Mouse (Mus musculus) cerebral cortex, adult 2 months (tissue): ENCODE measurements around the gene Asb18.

ENCODE experiments used
- WGBS: fragments of 180-500 bp; shearing (Covaris S2); methylation state at CpG from one replicate; pipeline ENCODE4 v1.1.7; 2018; 5-methylcytosine and 5-hydroxymethylcytosine counted together

Asb18 gene

GRCm38 (mm10) chr1:89971848-89972247 lies 42.6 kb downstream of the Asb18 start:
- WGBS, result 76% methylated on average over 8 of the region's 8 CpGs

DNA sequence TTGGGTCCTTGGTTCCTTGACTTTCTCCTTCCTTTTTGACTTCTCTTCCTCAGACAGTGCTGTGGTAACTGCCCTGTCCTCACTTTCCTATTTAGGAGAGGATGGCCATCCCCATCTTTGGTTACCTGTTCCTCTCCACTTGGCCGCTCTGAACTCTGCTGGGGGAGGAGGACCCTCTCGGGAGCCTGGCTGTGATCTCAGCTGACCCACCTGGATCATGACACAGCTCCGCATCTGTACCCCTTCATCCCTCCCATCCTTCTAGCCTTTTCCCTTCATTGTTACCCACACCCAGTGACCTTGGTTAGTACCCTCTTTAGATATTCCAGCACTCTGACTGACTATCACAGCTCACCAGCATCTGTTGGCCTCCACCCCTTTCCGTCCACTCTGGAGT lies 44.8 kb downstream of the Asb18 start:
- WGBS, result 87% methylated on average over 4 of the region's 4 CpGs

- 61% methylated on average over 10 of the region's 10 CpGs for WGBS
Measured at GRCm38 (mm10) chr1:89969072-89969713, 45.3 kb downstream of the Asb18 start.

- WGBS, result 1% methylated on average over 95 of the region's 95 CpGs
Measured at GRCm38 (mm10) chr1:89968111-89968851, 46.2 kb downstream of the Asb18 start.

GRCm38 (mm10) chr1:89967585-89967984 lies 46.9 kb downstream of the Asb18 start:
- 18% methylated on average over 9 of the region's 9 CpGs for WGBS

- WGBS, result 81% methylated on average over 12 of the region's 12 CpGs
Measured at GRCm38 (mm10) chr1:89964426-89964825, 50.0 kb downstream of the Asb18 start.

GRCm38 (mm10) chr1:89963296-89963695 lies 51.2 kb downstream of the Asb18 start:
- WGBS, result 94% methylated on average over 2 of the region's 2 CpGs

- WGBS, result 31% methylated on average over 13 of the region's 13 CpGs
Measured at GRCm38 (mm10) chr1:89962092-89962491, 52.4 kb downstream of the Asb18 start.

- 89% methylated on average over 4 of the region's 4 CpGs for WGBS
Measured at GRCm38 (mm10) chr1:89959393-89959792, 55.1 kb downstream of the Asb18 start.

DNA sequence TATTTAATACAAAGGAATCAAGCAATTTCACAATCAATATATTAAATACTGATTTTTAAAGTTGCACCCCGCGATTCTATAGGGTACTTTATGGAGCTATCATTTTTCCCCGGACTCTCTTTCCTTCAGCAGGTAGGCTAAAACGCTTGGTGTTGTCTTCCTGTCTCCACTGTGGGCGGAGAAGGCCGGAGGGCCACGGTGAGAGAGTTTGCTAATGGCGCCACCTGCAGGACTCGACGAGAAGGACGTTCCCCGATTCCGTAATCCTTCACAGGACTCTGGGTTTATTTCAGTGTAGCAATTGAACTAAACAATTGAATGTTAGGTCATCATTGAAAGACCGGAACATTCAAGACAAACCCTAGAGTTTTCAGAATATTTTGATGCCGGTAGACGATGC lies 71.3 kb downstream of the Asb18 start:
- WGBS, result 2% methylated on average over 16 of the region's 16 CpGs

DNA sequence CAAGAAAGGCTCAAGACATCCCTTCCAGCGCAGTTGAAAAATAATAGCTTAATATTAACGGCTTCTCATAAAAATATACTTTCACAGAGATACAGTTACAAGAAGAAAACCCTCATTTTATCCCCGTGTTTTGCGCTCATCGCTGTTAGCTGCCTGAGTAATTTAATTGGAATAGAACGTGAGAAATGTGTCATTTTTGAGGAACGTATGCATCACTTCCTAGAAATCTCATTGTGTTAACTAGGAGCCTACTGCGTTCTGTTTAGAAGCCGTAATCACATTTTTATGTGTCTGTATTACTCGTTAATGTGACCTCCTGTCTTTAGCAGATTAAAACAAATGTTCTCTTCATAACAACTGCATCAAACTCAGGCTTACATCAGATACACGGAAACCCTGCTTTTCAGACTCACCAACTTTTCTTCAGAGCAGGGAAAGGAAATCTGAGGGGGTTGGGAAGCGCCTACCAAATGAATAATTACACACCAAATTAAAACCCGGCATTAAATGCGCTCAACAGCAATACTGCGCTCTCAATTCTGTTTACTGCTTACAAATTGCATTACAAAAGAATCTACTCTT lies 72.0 kb downstream of the Asb18 start:
- 12% methylated on average over 15 of the region's 15 CpGs for WGBS

GRCm38 (mm10) chr1:89941701-89942381 lies 72.6 kb downstream of the Asb18 start:
- 2% methylated on average over 40 of the region's 40 CpGs for whole genome bisulfite sequencing

GRCm38 (mm10) chr1:89940961-89941524 lies 73.4 kb downstream of the Asb18 start:
- 18% methylated on average over 15 of the region's 15 CpGs for WGBS

GRCm38 (mm10) chr1:89939981-89940726 lies 74.3 kb downstream of the Asb18 start:
- WGBS, result 7% methylated on average over 34 of the region's 34 CpGs

GRCm38 (mm10) chr1:89939596-89939960 lies 74.9 kb downstream of the Asb18 start:
- WGBS, result 26% methylated on average over 16 of the region's 16 CpGs

- 39% methylated on average over 16 of the region's 16 CpGs for WGBS
Measured at GRCm38 (mm10) chr1:89938884-89939595, 75.4 kb downstream of the Asb18 start.

DNA sequence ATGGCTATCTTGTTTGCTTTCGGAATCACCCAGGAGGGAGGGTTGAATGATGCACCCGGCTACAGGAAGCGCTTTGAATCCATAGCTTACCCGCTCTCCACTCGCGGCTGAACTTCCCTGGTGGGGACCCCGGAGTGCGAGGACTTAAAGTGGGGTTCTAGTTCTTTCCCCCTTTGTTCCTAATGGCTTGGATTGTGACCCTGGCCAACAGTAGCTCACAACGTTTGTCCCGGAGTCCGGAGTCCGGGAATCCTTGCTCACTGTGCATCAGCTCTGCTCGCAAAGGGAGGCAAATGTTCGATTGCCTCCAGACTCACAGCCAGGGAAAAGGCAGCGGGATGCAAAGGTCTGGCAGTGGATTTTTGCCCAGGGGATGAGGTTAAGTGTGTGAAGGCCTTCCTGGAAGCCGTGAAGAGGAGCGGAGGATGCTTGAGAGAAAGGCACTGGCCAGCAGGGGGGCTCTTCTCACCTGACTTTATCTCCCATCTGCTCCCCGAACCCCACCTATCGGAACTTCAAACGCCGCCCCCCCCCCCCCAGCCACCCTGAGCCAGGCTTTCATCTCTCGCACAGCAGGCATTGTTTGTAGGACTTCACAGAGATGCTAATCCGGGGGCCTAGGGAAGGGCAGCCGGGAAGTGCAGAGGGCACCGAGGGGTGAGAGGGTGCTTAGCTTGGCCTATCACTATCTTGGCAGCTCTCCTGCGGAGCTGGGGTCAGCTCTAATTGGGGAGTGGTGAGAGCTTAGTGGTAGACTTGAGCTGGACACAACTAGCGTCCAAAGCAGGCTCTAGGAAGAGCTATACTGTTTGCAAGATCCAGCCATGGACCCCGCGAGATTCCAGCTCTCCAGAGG lies 78.7 kb downstream of the Asb18 start:
- 4% methylated on average over 29 of the region's 29 CpGs for WGBS

DNA sequence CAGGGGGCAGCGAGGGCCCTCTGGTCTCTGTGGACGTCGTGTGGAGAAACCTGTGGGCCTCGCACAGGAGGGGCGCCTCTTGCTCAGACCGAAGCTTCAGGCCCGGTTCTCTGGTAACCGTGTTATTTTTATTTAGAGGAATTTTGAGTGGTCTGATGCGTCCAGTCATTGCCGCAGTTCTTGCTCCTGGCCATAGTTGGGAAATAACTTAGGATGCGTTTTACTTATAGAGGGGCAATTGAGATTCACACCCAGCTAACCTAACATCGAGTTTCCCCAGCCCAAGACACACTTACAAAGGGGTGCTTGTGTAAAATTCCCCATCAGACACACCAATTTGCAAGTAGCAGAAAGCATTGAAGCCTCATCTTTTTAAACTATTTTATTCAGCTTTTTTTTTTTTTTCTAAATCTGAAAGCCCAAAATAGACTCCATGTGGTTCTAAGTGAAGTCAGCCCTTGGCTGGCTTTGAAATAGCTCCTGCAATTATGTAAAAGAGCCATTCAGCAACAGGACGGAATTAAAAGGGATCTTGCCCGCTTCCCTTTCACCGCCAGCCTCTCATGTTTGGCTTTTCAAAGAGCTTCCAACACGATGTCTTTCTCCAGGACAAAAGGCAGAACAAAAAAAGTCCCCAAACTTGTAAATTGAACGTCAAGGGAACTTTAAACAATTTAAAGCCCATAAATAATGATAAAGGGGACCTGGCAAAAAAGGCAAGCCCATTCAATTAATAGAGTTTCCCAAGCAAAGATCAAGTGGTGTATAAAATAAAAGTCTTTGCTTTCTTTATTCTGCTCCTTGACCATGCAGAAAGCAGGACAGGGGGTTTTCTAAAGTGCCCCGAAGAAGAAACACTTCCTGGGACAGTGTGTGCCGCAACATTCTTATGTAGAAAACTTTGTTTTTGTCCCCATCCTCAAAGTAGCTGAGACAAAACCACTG lies 79.9 kb downstream of the Asb18 start:
- 8% methylated on average over 19 of the region's 19 CpGs for WGBS

DNA sequence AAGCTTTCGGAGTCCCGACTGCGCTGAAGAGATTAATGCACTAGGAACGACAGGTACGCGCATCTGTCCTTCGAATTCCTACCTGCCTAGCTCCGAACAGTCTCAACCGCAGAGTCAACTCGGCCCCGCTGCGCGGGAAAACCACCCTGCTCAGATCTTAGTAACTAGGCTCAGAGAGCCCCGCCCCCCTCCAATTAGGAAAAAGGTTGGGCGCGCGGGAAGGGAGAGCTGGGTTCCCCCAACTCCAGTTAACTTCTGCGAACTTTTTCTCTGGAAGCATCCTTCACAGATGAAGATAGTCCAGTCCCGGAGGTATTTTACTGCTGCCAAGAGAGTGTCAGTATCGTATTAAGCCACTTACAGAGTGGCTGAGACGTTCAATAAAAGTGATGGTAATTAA lies 80.7 kb downstream of the Asb18 start:
- 5% methylated on average over 21 of the region's 21 CpGs for WGBS
